Mouse (Mus musculus) testis, adult 2 months (tissue): ENCODE results near the gene Stambp.

Experiments used
- CTCF ChIP-seq: fragments of 200-500 bp; IDR thresholded peaks from 2 replicates; pipeline ENCODE4 v1.5.1; 2012; ENCODE audit warnings: low read depth, mild to moderate bottlenecking, inconsistent platforms, low read length, moderate library complexity; ENCODE audit not compliant: control insufficient read depth, insufficient read depth, insufficient replicate concordance
- POLR2A ChIP-seq: fragments of 200-500 bp; IDR thresholded peaks from 2 replicates; pipeline ENCODE4 v1.6.1; 2012; ENCODE audit warnings: low read depth, mild to moderate bottlenecking, inconsistent platforms, low read length, moderate library complexity; ENCODE audit not compliant: control insufficient read depth

DNA sequence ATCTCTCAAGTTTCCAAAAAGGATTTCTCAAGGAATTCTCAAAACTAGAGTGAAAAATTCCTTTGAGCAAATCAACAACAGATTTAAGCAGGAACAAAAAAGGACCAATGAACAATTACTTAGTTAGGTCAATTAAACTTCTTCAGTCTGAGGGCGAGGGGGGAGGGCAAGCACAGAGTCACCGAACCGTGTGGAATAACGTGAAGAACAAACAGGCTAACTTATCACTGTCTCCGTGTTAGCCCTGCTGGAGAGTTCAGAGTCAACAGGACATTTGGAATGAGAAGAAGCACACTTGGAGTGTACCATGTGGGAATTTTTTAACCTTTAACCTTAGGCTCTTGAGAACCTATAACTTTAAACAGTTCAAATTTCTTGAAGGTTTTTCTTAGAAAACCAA lies 24.2 kb downstream of the Stambp start:
- TF ChIP-seq POLR2A (no peak), CTCF (no peak)
